Mouse (Mus musculus) neural tube, embryonic 14.5 days (tissue): Measurements from ENCODE around the gene Snx8. TPM values are rescaled to one million over a fixed set of nuclear protein-coding genes. Genes with fewer than 3 reads are reported as not detected.

Source experiments
- ATAC-seq: fragments of 200-750 bp; cut with Nextera tagmentation; 2 replicates; pipeline ENCODE4 v1.8.0; 2017; ENCODE audit warnings: low read depth, mild to moderate bottlenecking, moderate TSS enrichment, moderate library complexity
- H3K27ac ChIP-seq: fragments of 300-500 bp; sonication (generic); 2 replicates; pipeline ENCODE4 v1.5.1; 2014; ENCODE audit warnings: low read depth, mild to moderate bottlenecking, control low read depth, low read length, moderate library complexity, mixed read lengths
- H3K27me3 ChIP-seq: fragments of 300-500 bp; sonication (generic); 2 replicates; pipeline ENCODE4 v1.6.1; 2014; ENCODE audit warnings: low read length; ENCODE audit not compliant: control insufficient read depth, insufficient read depth
- H3K36me3 ChIP-seq: fragments of 300-500 bp; sonication (generic); 2 replicates; pipeline ENCODE4 v1.6.1; 2014; ENCODE audit warnings: low read length, mixed read lengths; ENCODE audit not compliant: control insufficient read depth, insufficient read depth
- H3K4me1 ChIP-seq: fragments of 300-500 bp; sonication (generic); 2 replicates; pipeline ENCODE4 v1.6.1; 2014; ENCODE audit warnings: low read length; ENCODE audit not compliant: control insufficient read depth, insufficient read depth
- H3K4me2 ChIP-seq: fragments of 300-500 bp; sonication (generic); 2 replicates; pipeline ENCODE4 v1.6.1; 2014; ENCODE audit warnings: mild to moderate bottlenecking, low read depth, low read length, control low read depth
- H3K4me3 ChIP-seq: fragments of 300-500 bp; sonication (generic); 2 replicates; pipeline ENCODE4 v1.5.1; 2014; ENCODE audit warnings: low read depth, low read length, control low read depth, mixed read lengths
- H3K9ac ChIP-seq: fragments of 300-500 bp; sonication (generic); replicated peaks from 2 replicates; pipeline ENCODE4 v1.6.1; 2014; ENCODE audit warnings: low read depth, mild to moderate bottlenecking, control low read depth, low read length, mixed read lengths
- H3K9me3 ChIP-seq: fragments of 300-500 bp; sonication (generic); 2 replicates; pipeline ENCODE4 v1.6.1; 2016; ENCODE audit warnings: low read length; ENCODE audit not compliant: control insufficient read depth
- WGBS: fragments of 180-500 bp; shearing (Covaris S2); extraction: QIAGEN DNeasy Blood & Tissue Kit; methylation state at CpG from one replicate; pipeline ENCODE4 v1.1.7; 2014; 5-methylcytosine and 5-hydroxymethylcytosine counted together
- polyA plus RNA-seq: library from polyadenylated mRNA; unstranded; fragments of >200 nt; fragmentation: Nextera tagmentation; extraction: Ambion mirVana; gene quantifications from 2 replicates; pipeline ENCODE4 v1.2.1, GENCODE M21; 2014

Gene Snx8
- polyA plus RNA-seq, 1 experiment from 2014 or later, result 15.4 TPM

GRCm38 (mm10) chr5:140408801-140409200 lies 19.7 kb upstream of the Snx8 start:
- Histone ChIP-seq H3K4me2 (no peak overlapping the region), H3K4me3 (no peak overlapping the region), H3K4me1 (no peaks in the 10 kb centered on the region), H3K27ac (no peak overlapping the region), H3K9ac (no peak overlapping the region), H3K9me3 (no peaks in the 10 kb centered on the region), H3K27me3 (no peaks in the 10 kb centered on the region), H3K36me3 (no peaks in the 10 kb centered on the region)
- no peak for ATAC-seq

GRCm38 (mm10) chr5:140406666-140407065 lies 17.6 kb upstream of the Snx8 start:
- no peak for ATAC-seq
- WGBS, result 80% methylated on average over 6 of the region's 6 CpGs

GRCm38 (mm10) chr5:140405126-140405525 lies 16.1 kb upstream of the Snx8 start:
- no peak overlapping the region for H3K9ac ChIP-seq
- 86% methylated on average over 6 of the region's 6 CpGs for WGBS
- H3K27me3 ChIP-seq, result no peaks in the 10 kb centered on the region
- H3K27ac ChIP-seq, result no peak overlapping the region
- ATAC-seq, result no peak
- no peaks in the 10 kb centered on the region for H3K9me3 ChIP-seq
- H3K4me3 ChIP-seq, result no peak overlapping the region
- H3K36me3 ChIP-seq, result no peaks in the 10 kb centered on the region
- H3K4me1 ChIP-seq, result no peaks in the 10 kb centered on the region
- H3K4me2 ChIP-seq, result no peak overlapping the region

More at GRCm38 (mm10) chr5:140406666-140407065, 17.6 kb upstream of the Snx8 start:
- Histone ChIP-seq H3K4me3 (no peak overlapping the region), H3K27me3 (no peaks in the 10 kb centered on the region), H3K27ac (no peak overlapping the region), H3K4me2 (no peak overlapping the region), H3K4me1 (no peaks in the 10 kb centered on the region), H3K9me3 (no peaks in the 10 kb centered on the region), H3K36me3 (no peaks in the 10 kb centered on the region), H3K9ac (no peak overlapping the region)

GRCm38 (mm10) chr5:140402640-140403270 lies 13.7 kb upstream of the Snx8 start:
- H3K27ac ChIP-seq, result no peak overlapping the region
- no peaks in the 10 kb centered on the region for H3K4me1 ChIP-seq
- no peak overlapping the region for H3K4me2 ChIP-seq
- no peak overlapping the region for H3K4me3 ChIP-seq
- no peaks in the 10 kb centered on the region for H3K36me3 ChIP-seq
- ATAC-seq, result no peak
- no peaks in the 10 kb centered on the region for H3K27me3 ChIP-seq
- no peaks in the 10 kb centered on the region for H3K9me3 ChIP-seq
- WGBS, result 87% methylated on average over 4 of the region's 4 CpGs
- H3K9ac ChIP-seq, result no peak overlapping the region

- H3K9me3 ChIP-seq, result no peaks in the 10 kb centered on the region
- H3K4me1 ChIP-seq, result no peaks in the 10 kb centered on the region
- H3K36me3 ChIP-seq, result no peaks in the 10 kb centered on the region
- no peak overlapping the region for H3K4me2 ChIP-seq
- no peak for ATAC-seq
- H3K9ac ChIP-seq, result no peak overlapping the region
- H3K27ac ChIP-seq, result no peak overlapping the region
- no peak overlapping the region for H3K4me3 ChIP-seq
- WGBS, result 66% methylated on average over 8 of the region's 8 CpGs
- no peaks in the 10 kb centered on the region for H3K27me3 ChIP-seq
Measured at GRCm38 (mm10) chr5:140396166-140396940, 7.3 kb upstream of the Snx8 start.

- Histone ChIP-seq H3K9ac (no peak overlapping the region), H3K4me2 (no peak overlapping the region), H3K27ac (no peak overlapping the region), H3K4me3 (no peak overlapping the region), H3K9me3 (no peaks in the 10 kb centered on the region), H3K4me1 (peaks cover 4% of the 10 kb centered on the region; the same call in 1 of the 2 replicates), H3K27me3 (no peaks in the 10 kb centered on the region), H3K36me3 (no peaks in the 10 kb centered on the region)
- no peak for ATAC-seq
- WGBS, result 89% methylated on average over 3 of the region's 3 CpGs
Measured at GRCm38 (mm10) chr5:140392701-140393100, 3.6 kb upstream of the Snx8 start.

GRCm38 (mm10) chr5:140391981-140392380 lies 2.9 kb upstream of the Snx8 start:
- Histone ChIP-seq H3K4me3 (no peak overlapping the region), H3K4me2 (no peak overlapping the region), H3K36me3 (no peaks in the 10 kb centered on the region), H3K27me3 (no peaks in the 10 kb centered on the region), H3K27ac (no peak overlapping the region), H3K4me1 (peaks cover 8% of the 10 kb centered on the region; the same call in 1 of the 2 replicates), H3K9me3 (no peaks in the 10 kb centered on the region), H3K9ac (no peak overlapping the region)
- 89% methylated on average over 5 of the region's 5 CpGs for WGBS
- no peak for ATAC-seq

- H3K4me3 ChIP-seq, result no peak overlapping the region
- H3K27ac ChIP-seq, result no peak overlapping the region
- peaks cover 8% of the 10 kb centered on the region; the same call in 1 of the 2 replicates for H3K4me1 ChIP-seq
- ATAC-seq, result no peak
- H3K9ac ChIP-seq, result no peak overlapping the region
- 73% methylated on average over 1 of the region's 1 CpGs for WGBS
- H3K4me2 ChIP-seq, result no peak overlapping the region
- no peaks in the 10 kb centered on the region for H3K9me3 ChIP-seq
- H3K27me3 ChIP-seq, result no peaks in the 10 kb centered on the region
- H3K36me3 ChIP-seq, result no peaks in the 10 kb centered on the region
Measured at GRCm38 (mm10) chr5:140391435-140391834, 2.4 kb upstream of the Snx8 start.

GRCm38 (mm10) chr5:140389647-140390046 lies 585 bp upstream of the Snx8 start:
- peak overlapping the region; percentile 28; the same call in 1 of the 2 replicates for H3K27ac ChIP-seq
- H3K9me3 ChIP-seq, result no peaks in the 10 kb centered on the region
- no peak overlapping the region for H3K9ac ChIP-seq
- no peaks in the 10 kb centered on the region for H3K36me3 ChIP-seq
- WGBS, result 56% methylated on average over 3 of the region's 3 CpGs
- H3K4me2 ChIP-seq, result peak overlapping the region; percentile 99
- ATAC-seq, result peak; percentile 25; the same call in 1 of the 2 replicates
- H3K27me3 ChIP-seq, result no peaks in the 10 kb centered on the region
- peaks cover 8% of the 10 kb centered on the region; the same call in 1 of the 2 replicates for H3K4me1 ChIP-seq
- H3K4me3 ChIP-seq, result peak overlapping the region; percentile 63
